Mouse (Mus musculus): Measurements from ENCODE around the gene Echdc3. TPM values are rescaled to one million over a fixed set of nuclear protein-coding genes. Genes with fewer than 3 reads are reported as not detected.

Gene Echdc3
- total RNA-seq, 2 experiments from 2014 or later = 1.2 to 1.5 TPM

DNA sequence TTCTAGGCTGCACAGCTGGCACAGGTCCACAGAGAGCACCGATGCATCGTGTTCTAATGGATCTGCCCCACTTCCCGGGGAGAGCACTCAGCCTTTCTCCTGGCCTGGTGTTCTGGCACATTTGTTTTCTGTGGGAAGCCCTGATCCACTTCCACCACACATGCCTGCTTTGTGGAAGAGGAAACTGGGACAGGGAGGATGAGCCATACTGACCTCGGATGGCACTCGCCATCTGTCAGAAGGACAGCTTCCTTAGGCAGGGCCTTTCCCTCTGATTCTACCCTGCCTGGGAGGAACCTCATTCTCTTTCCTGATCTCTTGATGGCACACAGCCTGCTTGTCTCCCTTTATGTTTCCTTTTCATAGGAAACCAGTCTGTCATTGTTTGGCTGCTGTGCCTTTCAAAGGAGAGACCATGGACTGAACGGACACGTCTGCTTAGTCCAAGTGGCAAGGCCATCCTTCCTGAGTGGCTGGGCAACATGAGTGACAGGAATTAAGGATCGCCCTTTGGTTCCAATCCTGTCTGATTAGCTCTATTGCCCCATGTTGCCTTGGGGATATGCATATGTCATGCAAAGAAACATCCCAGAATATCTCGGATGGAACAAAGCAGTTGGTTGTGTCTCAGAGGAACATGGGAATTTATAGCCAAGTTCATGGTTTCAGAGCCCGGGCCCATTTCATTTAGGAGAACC is 13.7 kb upstream of the Echdc3 start:
- no peak for ATAC-seq (replicated peaks; ENCODE audit: poor library complexity)

DNA sequence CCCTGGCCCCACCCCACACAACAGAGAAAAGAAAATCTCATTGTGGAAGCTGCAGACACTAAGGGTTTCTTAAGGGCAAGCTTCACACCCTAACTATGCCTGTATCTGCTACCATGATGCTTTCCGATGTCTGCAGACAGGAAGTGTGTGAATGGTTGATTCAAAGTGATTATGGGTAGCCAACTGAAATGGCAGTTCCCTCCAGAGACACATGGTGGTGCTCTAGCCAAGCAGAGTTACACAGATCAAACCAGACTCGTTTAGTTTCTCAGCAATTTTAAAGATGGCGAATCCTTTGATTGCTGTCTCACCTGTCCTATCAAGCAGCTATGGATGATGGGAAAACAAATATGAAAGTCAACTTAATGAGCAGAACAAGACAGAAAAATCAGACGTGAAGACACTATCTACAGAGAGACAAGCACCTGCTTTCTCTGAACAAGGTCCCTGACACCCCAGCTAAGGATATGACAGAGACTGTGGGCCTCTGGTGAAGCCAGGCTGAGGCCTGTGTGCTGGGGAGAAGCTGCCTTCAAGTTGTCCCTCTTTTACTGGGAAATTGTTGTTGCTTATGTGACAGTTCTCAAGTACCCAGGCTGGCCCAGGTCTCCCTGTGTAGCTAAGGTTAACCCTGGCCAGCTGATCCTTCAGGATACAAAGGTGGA is 7.4 kb upstream of the Echdc3 start:
- ATAC-seq (replicated peaks; ENCODE audit: poor library complexity) = peak; percentile 98

GRCm38 (mm10) chr2:6212327-6212723 is 508 bp downstream of the Echdc3 start:
- ATAC-seq (replicated peaks; ENCODE audit: poor library complexity) = no peak

- no peak for ATAC-seq (replicated peaks; ENCODE audit: poor library complexity)
Measured at GRCm38 (mm10) chr2:6210840-6211239, 2.0 kb downstream of the Echdc3 start.

DNA sequence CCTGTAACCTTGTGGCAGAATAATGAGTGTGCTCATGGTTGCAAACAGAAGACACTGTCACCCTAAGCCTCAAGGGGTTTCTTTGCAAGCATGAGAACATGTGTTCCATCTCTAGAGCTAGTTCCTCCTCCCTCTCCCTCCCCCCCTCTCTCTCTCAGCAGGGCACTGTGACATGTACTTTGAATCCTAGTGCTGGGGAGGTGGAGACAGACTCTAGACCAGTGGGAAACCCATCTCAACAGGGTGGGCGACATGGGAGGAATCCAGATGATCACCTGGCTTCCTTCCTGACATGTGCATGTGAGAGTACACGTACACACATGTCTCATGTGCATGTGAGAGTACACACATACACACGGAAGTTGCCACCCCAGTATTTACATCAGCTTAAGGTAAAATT is 3.1 kb downstream of the Echdc3 start:
- peak; percentile 42 for ATAC-seq (replicated peaks; ENCODE audit: poor library complexity)

GRCm38 (mm10) chr2:6209116-6209515 is 3.7 kb downstream of the Echdc3 start:
- 0 out of 2 replicates have a peak, but pooled peaks have one; percentile 23 for ATAC-seq (replicated peaks; ENCODE audit: poor library complexity)

DNA sequence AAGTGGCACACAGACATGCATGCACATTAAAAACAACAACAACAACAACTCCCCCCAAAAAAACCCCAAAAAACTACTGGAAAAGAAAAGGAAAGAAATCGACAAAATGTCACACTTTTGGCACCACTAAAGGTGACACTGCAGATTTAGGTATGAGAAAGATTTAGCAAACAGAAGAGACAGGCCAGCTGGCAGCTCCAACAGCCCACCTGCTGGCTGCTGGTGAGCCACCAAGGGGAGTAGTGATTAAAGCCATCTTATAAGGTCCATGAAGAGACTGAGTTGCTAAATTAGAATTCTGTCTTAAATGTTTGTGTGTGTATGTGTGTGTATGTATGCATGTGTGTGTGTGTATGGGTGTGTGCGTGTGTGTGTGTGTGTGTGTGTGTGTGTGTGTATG is 5.1 kb downstream of the Echdc3 start:
- ATAC-seq (replicated peaks; ENCODE audit: poor library complexity) = no peak

GRCm38 (mm10) chr2:6196363-6196973 is 16.4 kb downstream of the Echdc3 start:
- ATAC-seq (replicated peaks; ENCODE audit: poor library complexity) = no peak

DNA sequence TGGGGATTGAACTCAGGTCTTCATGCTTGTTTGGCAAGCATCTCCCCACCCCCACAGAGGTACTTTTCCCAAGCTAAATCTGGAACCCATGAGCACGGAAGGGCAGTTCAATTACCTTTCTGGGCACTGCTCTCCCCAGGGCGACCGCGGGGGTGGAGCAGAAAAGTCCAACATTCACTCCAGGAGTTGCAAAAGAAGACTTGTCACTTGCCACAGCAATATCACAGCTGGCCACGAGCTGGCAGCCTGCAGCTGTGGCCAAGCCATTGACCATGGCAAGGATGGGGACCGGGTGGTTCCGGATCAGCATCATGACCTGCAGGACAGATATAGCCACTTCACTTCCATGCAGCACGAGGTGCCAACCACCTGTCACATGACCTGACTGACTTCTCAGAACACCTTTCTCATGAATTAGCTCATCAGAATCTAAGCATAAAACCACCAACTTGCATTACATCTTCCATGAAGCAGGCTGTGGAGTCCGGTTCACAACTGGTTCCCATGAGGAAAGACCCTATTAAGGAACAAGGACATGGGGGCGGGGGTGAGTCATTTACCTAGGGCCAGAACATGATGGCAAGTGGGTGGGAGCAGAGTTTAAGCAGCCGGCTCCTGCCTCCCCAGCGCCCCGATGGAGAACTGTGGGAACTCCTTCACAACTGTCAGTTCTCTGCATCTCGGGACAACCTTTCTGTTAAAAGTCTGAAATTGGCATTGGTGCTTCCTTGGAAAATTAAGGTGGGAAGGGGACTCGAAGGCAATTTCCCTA is 17.2 kb downstream of the Echdc3 start:
- no peak for ATAC-seq (replicated peaks; ENCODE audit: poor library complexity)

DNA sequence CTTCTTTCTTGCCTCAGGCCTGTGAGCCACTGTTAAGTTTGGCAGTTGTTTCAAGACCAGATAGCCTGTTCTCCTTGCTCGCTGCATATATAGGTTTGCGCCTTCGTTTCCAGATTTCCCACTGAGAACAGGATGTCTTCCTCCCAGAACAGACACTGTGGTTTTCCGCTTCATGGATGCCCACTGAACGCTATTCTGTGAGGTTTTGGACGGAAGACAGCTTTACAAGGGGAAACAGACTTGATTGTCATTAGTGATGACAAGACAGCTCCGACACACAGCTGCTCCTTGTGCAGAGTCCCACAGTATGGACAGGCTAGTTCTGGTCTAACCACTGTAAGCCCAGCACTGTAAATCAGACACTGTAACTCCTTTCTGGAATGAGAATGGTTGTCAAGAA is 18.3 kb downstream of the Echdc3 start:
- ATAC-seq (replicated peaks; ENCODE audit: poor library complexity) = no peak

- no peak for ATAC-seq (replicated peaks; ENCODE audit: poor library complexity)
Measured at GRCm38 (mm10) chr2:6193591-6193973, 19.3 kb downstream of the Echdc3 start.

- peak; percentile 83 for ATAC-seq (replicated peaks; ENCODE audit: poor library complexity)
Measured at GRCm38 (mm10) chr2:6192820-6193590, 19.8 kb downstream of the Echdc3 start.

DNA sequence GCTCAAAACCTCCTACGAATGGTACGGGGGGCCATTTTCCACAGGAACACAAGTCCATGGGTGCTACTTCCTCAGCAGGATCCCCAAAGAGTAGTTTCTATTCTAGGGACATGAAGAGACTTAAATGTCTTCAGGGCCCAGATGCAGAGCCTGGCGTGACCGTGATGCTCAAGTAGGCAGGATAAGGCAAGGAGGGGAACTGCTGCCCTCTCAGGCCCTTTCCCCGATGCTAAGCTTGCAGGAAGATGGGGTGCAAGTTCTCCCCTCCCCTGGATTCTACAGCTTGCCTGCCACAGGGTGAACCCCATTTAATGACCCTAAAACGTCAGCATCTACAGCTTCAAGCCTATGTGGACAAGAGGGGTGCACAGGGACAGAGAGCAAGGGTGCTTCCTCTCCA is 22.8 kb downstream of the Echdc3 start:
- ATAC-seq (replicated peaks; ENCODE audit: poor library complexity) = no peak

GRCm38 (mm10) chr2:6189675-6189998 is 23.2 kb downstream of the Echdc3 start:
- ATAC-seq (replicated peaks; ENCODE audit: poor library complexity) = peak; percentile 10; the same call in 1 of the 2 replicates

- ATAC-seq (replicated peaks; ENCODE audit: poor library complexity) = peak; percentile 63
Measured at GRCm38 (mm10) chr2:6188891-6189674, 23.8 kb downstream of the Echdc3 start.

DNA sequence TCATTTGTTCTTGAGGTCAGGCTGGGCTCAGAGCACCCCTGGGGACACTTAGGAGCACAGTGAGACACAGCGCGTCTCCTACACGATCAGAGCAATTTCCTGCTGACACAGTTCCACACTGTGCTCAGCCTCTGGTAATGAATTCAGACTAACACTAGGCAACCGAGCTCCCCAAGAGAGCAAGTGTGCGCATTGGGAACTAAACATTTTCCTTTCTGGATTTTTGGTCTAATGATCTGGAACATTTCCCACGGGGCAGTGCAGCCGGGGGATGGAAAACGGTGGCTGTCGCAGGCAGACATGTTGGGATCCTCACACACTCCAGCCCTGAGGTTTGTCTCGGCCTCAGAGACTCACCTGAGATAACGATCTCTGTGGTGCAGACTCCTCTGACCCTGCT is 25.4 kb downstream of the Echdc3 start:
- no peak for ATAC-seq (replicated peaks; ENCODE audit: poor library complexity)

DNA sequence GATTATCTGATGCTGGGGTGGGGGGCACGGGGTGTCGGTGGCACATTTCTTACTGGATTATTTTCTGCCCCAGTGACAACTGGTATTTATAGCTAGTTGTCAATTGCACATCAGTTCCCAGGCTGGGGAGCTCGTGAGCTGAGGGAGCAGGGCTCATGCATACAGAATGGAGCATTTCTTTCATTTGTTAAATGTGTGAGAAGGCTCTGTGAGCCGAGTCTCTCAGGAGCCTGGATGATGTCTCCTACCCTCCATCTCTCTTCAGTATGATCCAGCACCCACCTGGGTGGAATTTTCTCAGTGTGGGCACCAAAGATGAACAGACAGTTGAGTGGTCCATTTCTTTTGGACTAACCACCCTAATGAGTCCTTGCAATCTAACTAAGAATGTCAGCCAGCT is 25.9 kb downstream of the Echdc3 start:
- no peak for ATAC-seq (replicated peaks; ENCODE audit: poor library complexity)

- peak; percentile 76 for ATAC-seq (replicated peaks; ENCODE audit: poor library complexity)
Measured at GRCm38 (mm10) chr2:6179749-6180117, 33.1 kb downstream of the Echdc3 start.

DNA sequence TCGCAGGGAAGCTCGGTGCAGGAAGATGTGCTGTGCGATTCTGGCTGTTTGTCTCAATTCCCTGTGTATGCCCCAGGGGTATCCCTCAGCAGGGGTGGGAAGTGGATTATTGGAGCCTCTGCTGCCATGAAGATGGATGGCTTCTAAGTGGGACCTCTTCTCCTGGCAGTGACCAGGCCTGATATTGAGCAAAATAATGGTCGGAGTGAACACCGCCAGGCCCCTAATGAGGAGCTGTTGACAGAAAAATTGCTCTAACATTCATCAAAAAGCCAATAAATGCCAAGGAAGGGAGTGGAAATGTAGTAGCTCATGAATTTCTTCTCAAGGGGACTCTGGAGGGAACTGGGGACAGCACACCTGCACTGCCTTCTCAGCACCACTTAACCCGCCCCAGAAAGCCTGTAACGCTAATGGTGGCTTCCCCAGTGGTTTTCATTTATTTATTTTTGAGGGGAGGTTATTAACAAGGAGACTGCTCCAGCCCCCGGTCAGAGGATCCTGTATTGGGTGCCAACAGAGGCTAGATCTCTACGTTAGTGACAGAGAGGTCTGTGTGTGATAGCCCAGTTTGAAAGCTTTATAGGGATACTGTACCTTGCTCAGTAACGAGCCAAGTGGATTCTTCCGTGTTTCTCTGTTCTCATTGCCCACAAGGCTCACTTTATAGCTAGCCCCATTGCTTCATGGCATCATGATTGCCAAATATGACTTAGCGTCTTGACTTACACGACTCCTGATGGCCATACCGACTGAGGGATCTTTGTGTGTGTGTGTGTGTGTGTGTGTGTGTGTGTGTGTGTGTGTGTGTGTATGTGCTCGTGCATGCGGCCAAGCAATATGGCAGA is 33.7 kb downstream of the Echdc3 start:
- ATAC-seq (replicated peaks; ENCODE audit: poor library complexity) = peak; percentile 52; the same call in 1 of the 2 replicates

Measured in megakaryocyte progenitor cell, adult 5-6 weeks (primary cell).